Mouse (Mus musculus): ENCODE measurements around the gene Nop53. TPM values are rescaled to one million over a fixed set of nuclear protein-coding genes. Genes with fewer than 3 reads are reported as not detected.
"Not testable (repeated sequence)": the region's sequence is repeated elsewhere in the genome, so short reads cannot be mapped to it uniquely, and the experiment has no call there.

The Nop53 gene
- total RNA-seq, 2 experiments from 2014 or later: 152 to 153 TPM

DNA sequence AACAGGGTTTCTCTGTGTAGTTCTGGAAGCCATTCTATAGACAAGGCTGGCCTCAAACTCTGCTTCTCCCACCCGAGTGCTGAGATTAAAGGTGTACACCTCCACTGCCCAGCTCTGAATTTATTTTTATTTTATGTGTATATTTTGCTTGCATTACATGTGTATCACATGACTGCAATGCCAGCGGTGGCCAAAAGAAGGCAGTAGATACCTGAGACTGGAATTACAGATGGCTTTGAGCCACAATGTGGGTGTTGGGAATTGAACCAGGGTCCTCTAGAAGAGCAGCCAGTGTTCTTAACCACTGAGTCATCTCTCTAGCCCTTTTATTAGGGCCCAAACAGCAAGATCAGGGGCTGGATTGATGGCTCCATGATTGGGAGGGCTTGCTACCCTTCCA, 15.3 kb downstream of the Nop53 start:
- intact Hi-C loops (cut with DNase I): loop anchor here (1.0 to 2.0 kb wide), 3 partner anchors 14 to 44 kb away; partner anchors contain the start of gene Ehd2
- DNase-seq: no peak

DNA sequence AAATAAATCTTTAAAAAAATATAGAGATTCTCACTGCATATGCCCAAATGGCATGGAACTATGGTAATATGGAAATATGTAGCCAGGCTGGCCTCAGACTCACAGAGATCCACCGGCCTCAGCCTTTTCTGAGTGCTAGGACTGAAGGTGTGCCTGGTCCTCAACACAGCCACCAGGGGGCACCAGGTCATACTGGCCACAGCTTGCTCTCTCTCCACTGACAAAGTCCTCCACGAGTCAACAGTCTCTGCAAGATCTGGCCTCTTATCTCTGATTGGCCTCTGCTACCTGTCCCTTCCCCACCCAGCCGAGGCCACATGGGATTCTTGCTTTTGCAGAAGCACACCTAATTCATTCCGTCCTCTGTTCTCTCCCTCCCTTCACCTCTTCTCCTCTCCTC, 16.0 kb downstream of the Nop53 start:
- intact Hi-C loops (cut with DNase I): loop anchor here (1.0 to 2.0 kb wide), 3 partner anchors 15 to 45 kb away; partner anchors contain the start of gene Ehd2
- DNase-seq: peak; percentile 72 to 85

DNA sequence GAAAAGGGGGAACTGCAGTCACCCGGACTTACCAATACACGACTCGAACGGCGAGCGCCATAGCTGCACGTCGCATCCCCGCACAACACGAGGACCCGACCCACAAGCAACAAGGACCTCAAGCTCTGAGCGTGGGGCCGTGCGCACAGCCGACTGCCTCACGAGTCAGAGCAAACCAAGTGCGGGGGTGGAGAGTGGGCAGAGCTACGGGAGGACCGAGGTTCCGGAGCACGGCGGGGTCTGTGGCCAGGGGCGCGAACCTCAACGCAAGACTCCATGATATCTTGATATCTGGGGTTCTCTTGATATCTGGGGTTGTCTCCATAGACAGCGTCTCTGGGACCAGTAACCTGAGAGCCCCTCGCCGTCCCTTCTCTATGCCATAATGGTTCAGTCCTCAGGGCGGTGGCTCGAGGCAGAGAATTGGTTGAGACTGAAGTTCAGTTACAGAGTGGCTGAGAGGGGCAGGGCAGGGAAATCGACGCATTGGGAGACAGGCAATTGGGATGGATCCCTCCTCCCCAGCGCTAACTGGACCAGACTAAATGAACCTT, 23.6 kb downstream of the Nop53 start, which contains the start of gene Selenow:
Gene Selenow (minus strand): TSS at position 183 of the 554 bp plus-strand sequence.
- peak; percentile 93 to 95 for DNase-seq
- intact Hi-C loops (cut with DNase I): loop anchor here (5.0 kb wide), 1 partner anchor 125 kb away; the partner anchor contains the start of gene Bicra

DNA sequence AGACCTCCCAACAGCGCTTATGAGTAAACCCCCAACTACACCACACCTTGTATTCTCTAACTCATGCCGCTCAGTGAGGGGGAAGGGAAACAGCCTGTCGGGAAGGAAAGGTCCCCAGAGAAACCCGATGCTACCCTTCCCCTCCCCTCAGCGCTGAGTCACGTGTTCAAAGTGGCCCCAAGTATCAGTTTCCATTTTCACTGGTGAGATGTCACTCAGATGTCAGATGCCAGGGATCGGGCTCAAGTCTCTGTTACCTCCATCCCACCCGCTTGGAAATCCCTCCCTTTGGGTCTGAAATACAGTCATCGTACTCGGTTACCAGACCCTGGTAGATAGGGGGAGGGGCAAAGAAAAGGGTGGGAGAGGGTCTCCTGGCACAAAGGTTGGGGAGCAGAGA, 24.1 kb downstream of the Nop53 start:
- peak; percentile 45 to 51 for DNase-seq
- intact Hi-C loops (cut with DNase I): loop anchor here (5.0 kb wide), 1 partner anchor 126 kb away; the partner anchor contains the start of gene Bicra

DNA sequence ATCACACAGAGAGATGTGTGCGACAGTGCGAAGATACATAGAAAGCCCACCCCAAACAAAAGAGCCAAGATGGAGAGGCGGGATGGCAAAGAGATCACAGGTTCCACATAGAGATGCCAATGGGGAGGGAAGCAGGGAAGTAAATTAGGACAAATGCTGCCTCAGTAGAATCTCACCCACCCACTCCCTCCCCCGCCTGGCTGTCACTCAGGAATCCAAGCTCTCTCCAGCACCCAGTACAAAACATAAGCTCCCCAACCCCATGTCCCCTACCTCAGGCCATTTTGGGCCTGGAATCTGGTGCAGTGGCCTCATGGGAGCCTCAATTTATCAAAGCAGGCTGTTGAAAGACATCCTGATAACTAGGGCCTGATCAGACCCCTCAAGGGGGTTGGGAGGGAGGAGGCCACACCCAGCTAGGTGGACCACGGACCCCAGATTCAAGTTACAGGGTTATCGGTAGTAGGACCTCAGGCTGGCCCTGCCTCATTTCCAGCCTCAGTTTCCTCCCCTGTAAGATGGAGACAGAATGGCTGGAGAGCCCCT, 25.2 kb downstream of the Nop53 start:
- DNase-seq: no peak
- intact Hi-C loops (cut with DNase I): loop anchor here (5.0 kb wide), 1 partner anchor 127 kb away; the partner anchor contains the start of gene Bicra

DNA sequence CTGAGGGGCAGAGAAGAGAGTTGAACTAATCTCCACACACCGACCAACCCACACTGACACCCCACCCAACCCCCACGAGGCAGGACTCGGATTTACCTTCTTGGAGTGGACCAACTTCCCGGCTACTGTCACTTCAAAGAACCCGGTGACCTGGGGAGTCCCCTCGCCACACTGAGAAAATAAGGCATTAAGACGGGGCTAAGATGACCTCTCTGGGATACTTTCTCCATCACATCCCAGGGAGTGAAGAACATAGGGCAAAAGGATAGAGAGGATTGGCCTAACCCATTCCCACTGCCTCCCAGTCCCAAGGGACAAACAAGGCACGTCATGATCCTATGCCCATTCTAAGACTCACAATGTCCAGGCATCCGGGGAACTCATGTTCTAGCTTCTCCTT, 25.9 kb downstream of the Nop53 start:
- DNase-seq: no peak
- intact Hi-C loops (cut with DNase I): loop anchor here (5.0 kb wide), 1 partner anchor 127 kb away; the partner anchor contains the start of gene Bicra

DNA sequence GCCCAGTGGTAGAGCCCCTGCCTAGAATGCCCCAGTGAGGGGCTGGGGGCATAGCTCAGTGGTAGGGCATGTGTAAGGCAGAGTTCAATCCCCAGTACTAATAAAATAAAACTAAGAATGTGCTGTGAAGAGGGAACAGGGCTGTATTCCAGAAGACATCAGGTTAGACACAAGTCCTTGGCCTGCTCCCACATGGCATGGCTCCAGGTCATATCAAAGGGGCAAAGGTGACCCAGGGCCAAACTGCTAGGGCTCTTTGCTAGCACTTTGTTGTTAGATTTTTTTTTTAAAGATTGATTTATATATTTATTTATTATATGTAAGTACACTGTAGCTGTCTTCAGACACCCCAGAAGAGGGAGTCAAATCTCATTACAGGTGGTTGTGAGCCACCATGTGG, 27.5 kb downstream of the Nop53 start:
- intact Hi-C loops (cut with DNase I): no loop called here
- DNase-seq: no peak

DNA sequence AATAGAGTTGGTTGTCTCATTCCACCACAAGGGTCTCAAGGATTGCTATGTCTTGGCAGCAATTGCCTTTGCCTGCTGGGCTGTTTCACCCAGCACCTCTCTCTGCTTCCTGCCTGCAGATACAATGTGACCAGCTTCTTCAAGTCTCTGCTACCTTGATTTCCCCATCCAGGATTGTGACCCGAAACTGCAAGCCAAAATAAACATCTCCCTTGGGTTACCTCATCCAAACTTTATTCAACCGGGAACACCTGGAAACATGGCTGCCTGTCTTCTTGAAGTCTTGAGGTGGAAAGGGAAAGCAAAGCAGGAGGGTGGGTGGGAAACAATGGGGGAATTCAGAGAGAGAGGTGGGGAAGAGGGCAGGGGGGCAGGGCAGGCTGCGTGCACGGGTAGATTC, 28.9 kb downstream of the Nop53 start:
- DNase-seq: no peak
- intact Hi-C loops (cut with DNase I): no loop called here

DNA sequence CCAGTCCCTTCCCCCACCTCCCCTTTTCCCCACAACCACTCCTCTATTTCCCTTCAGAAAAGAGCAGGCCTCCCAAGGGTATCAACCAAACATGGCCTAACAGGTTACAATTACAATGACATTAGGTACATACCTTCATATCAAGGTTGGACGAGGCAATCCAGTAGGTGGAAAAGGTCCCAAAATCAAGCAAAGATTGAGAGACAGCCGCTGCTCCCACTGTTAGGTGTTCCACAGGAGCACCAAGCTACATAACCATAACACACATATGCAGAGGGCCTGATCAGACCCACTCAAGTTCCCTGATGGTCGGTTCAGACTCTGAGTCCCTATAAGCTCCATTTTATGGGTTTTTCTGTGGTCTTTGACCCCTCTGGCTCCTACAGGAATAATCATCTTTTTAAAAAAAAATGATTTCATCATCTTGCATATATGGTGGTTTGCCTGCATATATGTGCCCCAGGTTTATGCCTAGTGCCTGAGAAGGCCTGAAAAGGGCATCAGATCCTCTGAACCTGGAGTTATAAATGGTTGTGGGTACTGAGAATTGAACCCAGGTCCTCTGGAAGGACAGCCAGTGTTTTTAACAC, 29.6 kb downstream of the Nop53 start:
- intact Hi-C loops (cut with DNase I): no loop called here

DNA sequence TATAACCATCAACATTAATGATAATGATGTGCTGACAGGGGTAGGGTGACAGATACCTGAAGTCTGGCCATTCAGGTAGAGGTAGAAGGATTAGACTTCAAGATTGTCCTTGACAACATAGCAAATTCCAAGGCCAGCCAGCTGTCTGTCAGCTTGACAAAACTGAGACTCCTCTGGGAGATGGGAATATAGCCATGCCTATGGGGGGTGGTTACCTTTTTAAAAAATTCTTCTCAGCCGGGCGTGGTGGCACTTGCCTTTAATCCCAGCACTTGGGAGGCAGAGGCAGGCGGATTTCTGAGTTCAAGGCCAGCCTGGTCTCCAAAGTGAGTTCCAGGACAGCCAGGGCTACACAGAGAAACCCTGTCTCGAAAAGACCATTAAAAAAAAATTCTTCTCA, 30.2 kb downstream of the Nop53 start:
- intact Hi-C loops (cut with DNase I); DNase-seq: not testable (repeated sequence)

More for the DNA sequence above, 29.6 kb downstream of the Nop53 start:
- no peak for DNase-seq

DNA sequence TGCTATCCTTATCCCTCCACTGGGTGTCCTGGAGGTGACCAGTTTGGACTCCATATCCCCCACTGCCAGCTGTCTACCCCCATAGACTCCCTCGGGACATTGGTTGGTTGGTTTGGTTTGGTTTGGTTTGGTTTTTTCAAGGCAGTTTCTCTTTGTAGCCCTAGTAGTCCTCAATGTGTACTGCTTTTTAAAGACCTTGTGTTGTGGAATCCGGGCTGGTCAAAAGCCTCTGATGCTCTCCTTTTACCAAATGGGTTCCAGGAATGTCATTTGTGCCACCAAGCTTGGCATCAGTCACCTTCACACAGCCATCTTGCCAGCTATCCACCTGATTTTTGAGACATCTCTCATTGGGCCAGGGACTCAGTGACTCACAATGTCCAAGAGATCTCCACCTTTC, 31.1 kb downstream of the Nop53 start:
- no peak for DNase-seq
- intact Hi-C loops (cut with DNase I): loop anchor here (5.0 kb wide), 1 partner anchor 57 kb away; no protein-coding TSS in a partner anchor

DNA sequence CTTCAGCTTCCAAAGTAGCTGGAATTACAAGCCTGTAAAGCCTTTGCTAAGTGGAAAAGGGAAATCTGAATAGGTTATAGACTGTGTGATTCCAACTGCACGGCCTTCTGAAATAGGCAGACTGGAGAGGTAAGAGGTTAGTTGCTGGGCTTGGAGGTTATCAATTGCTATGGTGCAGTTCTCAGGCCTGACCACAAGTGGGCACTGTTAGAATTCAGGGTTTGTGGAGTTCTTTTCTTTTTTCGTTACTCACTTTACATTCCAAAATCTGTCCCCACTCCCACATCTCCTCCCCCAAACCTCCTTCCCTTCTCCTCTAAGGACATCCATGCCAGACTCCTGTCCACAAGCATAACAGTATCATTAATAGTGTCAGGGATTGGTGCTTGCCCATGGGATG, 31.6 kb downstream of the Nop53 start:
- intact Hi-C loops (cut with DNase I): loop anchor here (5.0 kb wide), 1 partner anchor 57 kb away; no protein-coding TSS in a partner anchor
- DNase-seq: peak; percentile 31 to 69

DNA sequence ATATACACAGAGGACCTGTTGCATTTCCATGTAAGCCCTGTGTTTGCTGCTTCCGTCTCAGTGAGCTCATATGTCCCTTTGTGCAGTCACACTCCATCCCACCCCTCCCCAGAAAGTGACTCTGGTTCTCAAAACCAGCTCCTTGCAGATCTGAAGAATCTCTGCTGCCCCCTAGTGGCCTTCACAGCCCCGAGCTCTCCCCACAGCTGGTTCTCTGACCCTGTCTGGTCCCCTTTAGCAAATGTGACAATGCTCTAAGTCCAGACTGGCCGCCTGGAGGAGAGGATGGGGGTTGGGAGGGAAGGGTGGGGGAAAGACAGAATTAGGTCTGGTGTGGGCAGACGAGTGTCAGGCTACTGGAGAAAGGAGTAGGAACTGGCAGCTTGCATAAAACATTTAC, 33.7 kb downstream of the Nop53 start:
- intact Hi-C loops (cut with DNase I): loop anchor here (5.0 kb wide), 1 partner anchor 55 kb away; no protein-coding TSS in a partner anchor
- peak; percentile 73 to 86 for DNase-seq

DNA sequence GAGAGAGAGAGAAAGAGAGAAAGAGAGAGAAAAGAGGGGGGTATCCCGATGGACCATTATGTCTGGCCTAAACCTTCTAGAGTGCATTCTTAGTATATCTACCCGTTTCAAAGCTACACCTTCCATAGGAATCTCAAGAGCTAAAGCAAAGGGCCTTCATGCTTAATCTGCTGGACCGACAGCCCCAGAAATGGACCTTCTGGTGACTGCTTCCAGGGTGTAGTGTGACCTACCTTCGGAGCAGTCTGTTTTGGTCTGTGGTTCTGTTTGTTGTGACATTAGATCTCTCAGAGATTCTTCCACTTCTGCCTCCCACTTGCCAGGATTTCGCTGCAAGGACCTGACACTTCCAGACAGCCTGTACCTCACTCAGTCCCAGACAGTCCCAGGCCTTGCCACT, 35.4 kb downstream of the Nop53 start:
- DNase-seq: no peak
- intact Hi-C loops (cut with DNase I): loop anchor here (5.0 kb wide), 1 partner anchor 53 kb away; no protein-coding TSS in a partner anchor

DNA sequence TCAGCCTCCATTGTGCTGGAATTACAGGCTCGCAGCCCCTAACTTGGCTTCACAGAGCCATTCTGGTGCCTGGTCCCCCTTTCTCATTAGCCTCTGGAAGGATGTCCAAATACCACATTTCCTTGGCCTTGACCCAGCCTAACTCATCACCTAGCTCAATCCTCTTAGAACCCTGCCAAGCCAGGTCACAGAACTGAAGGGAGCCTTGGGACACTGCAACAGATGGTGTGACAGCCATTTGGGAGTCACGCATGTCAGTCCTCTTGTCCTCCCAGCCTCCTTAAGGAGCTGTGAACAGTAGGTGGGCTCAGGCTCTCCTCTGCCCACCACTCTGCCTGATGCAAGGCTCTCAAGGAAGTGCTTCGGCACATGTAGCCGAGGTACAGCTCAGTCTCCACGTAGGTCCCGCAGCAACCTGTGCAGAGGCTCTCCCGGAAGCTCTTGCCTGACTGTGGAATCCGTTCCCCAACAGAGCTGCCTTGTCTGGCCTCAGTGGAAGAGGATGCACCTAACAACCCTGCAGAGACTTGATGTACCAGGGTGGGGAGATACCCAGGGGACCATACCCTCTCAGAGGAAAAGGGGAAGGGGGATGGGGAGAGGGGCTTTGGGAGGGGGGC, 37.8 kb downstream of the Nop53 start:
- no peak for DNase-seq
- intact Hi-C loops (cut with DNase I): no loop called here

DNA sequence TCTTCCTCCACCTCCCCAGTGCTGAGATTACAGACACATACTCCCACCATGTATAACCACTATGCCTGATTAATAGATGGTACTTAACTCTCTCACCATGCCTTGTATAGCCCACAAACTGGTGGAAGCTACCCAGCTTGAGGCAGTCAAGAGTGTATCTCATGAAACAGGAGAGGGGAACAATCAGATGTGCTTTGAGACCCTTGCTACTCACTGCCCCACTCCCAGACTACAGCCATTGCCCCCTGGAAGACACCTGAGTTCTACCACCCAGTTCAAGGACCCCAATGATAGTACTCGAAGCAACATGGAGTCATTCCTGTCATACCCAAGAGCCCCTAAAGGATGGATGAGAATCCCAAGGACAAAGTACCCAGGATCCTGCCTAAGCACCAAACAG, 39.3 kb downstream of the Nop53 start:
- intact Hi-C loops (cut with DNase I): no loop called here
- no peak for DNase-seq

DNA sequence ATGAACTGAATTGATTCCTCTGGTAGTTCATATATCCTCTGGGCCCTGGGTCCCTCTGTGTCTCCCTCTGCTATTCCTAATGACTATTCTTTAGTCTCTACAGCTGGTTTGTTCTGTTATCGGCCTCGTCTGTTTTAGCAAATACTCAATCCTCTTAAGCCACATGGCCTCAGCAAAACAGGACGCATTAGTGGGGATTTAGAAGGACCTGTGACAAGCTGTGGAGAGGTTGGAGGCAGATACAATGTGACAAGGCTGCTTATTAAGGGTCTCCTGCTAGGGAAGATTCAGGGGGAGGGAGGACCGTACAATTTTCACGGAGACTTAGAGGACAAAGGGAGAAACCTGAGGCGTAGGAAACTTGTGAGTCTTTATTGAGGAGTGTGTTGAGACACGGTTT, 40.0 kb downstream of the Nop53 start:
- DNase-seq: no peak
- intact Hi-C loops (cut with DNase I): no loop called here

DNA sequence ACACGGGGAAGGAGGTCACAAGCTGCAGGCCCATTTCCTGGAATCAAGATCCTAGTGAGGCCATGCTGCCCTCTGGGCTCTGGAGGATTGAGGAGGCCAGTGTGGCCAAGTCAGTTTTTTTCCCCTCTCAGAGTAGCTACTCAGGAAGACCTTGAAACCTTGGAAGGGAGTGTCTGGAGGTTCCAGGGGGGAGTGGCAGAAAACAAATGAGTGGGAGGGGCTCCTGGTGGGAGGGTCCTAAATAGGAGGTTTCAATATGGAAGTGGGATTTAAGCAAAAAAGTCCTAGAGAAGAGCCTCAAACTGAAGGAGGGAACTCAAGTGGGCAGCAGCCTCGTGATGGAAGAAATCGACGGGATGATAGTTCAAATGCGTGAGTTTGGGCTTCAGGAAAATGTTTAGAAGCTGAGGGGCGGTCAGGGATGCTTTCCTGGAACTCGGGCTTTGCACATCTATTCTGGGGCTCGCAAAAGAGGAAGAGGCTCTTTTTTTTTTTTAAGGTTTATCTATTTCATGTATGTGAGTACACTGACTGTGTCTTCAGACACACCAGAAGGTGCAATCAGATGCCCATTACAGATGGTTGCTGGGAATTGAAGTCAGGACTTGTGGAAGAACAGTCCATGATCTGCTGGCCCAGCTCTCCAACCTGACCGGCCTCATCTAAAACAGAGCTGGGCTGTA, 44.4 kb downstream of the Nop53 start:
- no peak for DNase-seq
- intact Hi-C loops (cut with DNase I): no loop called here

DNA sequence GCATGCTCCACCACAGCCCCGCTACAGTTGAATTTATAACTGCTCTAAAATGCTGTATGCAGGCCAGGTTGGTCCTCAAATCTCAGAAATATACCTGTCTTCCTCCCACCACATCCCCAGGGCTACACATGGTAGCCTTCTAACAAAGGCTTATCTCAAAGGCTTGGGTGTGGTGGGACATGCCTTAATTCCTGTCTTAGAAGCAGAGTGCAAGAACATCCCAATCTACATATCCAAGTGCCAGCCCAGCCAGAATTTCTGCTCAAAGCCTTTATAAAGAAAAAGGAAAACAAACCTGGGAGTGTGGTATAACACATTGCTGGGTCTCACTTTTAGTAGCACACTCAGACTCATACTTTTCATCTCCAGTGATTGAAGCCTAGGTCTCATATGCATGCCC, 51.6 kb downstream of the Nop53 start:
- intact Hi-C loops (cut with DNase I): no loop called here
- DNase-seq: no peak

All from heart, postnatal 10 days (tissue).